Mouse (Mus musculus) midbrain, embryonic 12.5 days (tissue): Measurements from ENCODE around the gene Susd4. TPM values are rescaled to one million over a fixed set of nuclear protein-coding genes. Genes with fewer than 3 reads are reported as not detected.

Experiments
- ATAC-seq: fragments of 200-750 bp; cut with Nextera tagmentation; 2 replicates; pipeline ENCODE4 v1.8.0; 2017; ENCODE audit warnings: low read depth, moderate TSS enrichment, moderate library complexity; ENCODE audit not compliant: low FRiP score
- H3K27ac ChIP-seq: fragments of 300-500 bp; sonication (generic); replicated peaks from 2 replicates; pipeline ENCODE4 v1.5.1; 2016; ENCODE audit warnings: mild to moderate bottlenecking
- H3K27me3 ChIP-seq: fragments of 300-500 bp; sonication (generic); 2 replicates; pipeline ENCODE4 v1.6.1; 2016; ENCODE audit warnings: mild to moderate bottlenecking
- H3K36me3 ChIP-seq: fragments of 300-500 bp; sonication (generic); 2 replicates; pipeline ENCODE4 v1.6.1; 2016
- H3K4me1 ChIP-seq: fragments of 300-500 bp; sonication (generic); 2 replicates; pipeline ENCODE4 v1.6.1; 2016
- H3K4me2 ChIP-seq: fragments of 300-500 bp; sonication (generic); replicated peaks from 2 replicates; pipeline ENCODE4 v1.6.1; 2016; ENCODE audit warnings: mild to moderate bottlenecking, moderate library complexity
- H3K4me3 ChIP-seq: fragments of 300-500 bp; sonication (generic); 2 replicates; pipeline ENCODE4 v1.5.1; 2016; ENCODE audit warnings: mild to moderate bottlenecking
- H3K9ac ChIP-seq: fragments of 300-500 bp; sonication (generic); replicated peaks from 2 replicates; pipeline ENCODE4 v1.6.1; 2016; ENCODE audit warnings: mild to moderate bottlenecking, moderate library complexity
- H3K9me3 ChIP-seq: fragments of 300-500 bp; sonication (generic); 2 replicates; pipeline ENCODE4 v1.6.1; 2016; ENCODE audit warnings: mild to moderate bottlenecking
- WGBS: fragments of 180-500 bp; shearing (Covaris S2); methylation state at CpG from one replicate; pipeline ENCODE4 v1.1.7; 2016; 5-methylcytosine and 5-hydroxymethylcytosine counted together
- polyA plus RNA-seq: library from polyadenylated mRNA; unstranded; fragments of >200 nt; fragmentation: Nextera tagmentation; extraction: Ambion mirVana; gene quantifications from 2 replicates; pipeline ENCODE4 v1.2.1, GENCODE M21; 2016

Susd4 gene
- polyA plus RNA-seq, 1 experiment from 2014 or later = 28.3 TPM

GRCm38 (mm10) chr1:182758783-182759182, 4.9 kb upstream of the Susd4 start:
- H3K27ac ChIP-seq = no peak overlapping the region
- no peaks in the 10 kb centered on the region for H3K36me3 ChIP-seq
- no peak overlapping the region for H3K4me2 ChIP-seq
- H3K27me3 ChIP-seq = peaks cover 16% of the 10 kb centered on the region
- 89% methylated on average over 1 of the region's 1 CpGs for WGBS
- no peak for ATAC-seq
- no peaks in the 10 kb centered on the region for H3K4me1 ChIP-seq
- no peaks in the 10 kb centered on the region for H3K9me3 ChIP-seq
- H3K4me3 ChIP-seq = no peak overlapping the region
- no peak overlapping the region for H3K9ac ChIP-seq

GRCm38 (mm10) chr1:182763191-182763715, 407 bp upstream of the Susd4 start:
- Histone ChIP-seq H3K9ac (no peak overlapping the region; the same call in 1 of the 2 replicates), H3K4me1 (peaks cover 12% of the 10 kb centered on the region; the same call in 1 of the 2 replicates), H3K4me3 (peak overlapping the region; percentile 68), H3K27ac (peak overlapping the region; percentile 87), H3K4me2 (peak overlapping the region; percentile 96), H3K36me3 (no peaks in the 10 kb centered on the region), H3K9me3 (no peaks in the 10 kb centered on the region), H3K27me3 (peaks cover 28% of the 10 kb centered on the region)
- WGBS = 11% methylated on average over 17 of the region's 17 CpGs
- ATAC-seq = no peak

GRCm38 (mm10) chr1:182764541-182765281, 1.1 kb downstream of the Susd4 start:
- 1% methylated on average over 27 of the region's 27 CpGs for WGBS
- peak; percentile 76 for ATAC-seq
- peak overlapping the region; percentile 87 for H3K27ac ChIP-seq

GRCm38 (mm10) chr1:182775576-182775975, 11.9 kb downstream of the Susd4 start:
- no peak overlapping the region for H3K4me2 ChIP-seq
- H3K9ac ChIP-seq = no peak overlapping the region
- H3K4me1 ChIP-seq = 0 out of 2 replicates have a peak, but pooled peaks cover 3% of the 10 kb centered on the region
- no peak overlapping the region for H3K27ac ChIP-seq
- ATAC-seq = no peak
- WGBS = 94% methylated on average over 6 of the region's 7 CpGs
- H3K36me3 ChIP-seq = no peaks in the 10 kb centered on the region
- no peaks in the 10 kb centered on the region for H3K9me3 ChIP-seq
- H3K4me3 ChIP-seq = no peak overlapping the region
- no peaks in the 10 kb centered on the region for H3K27me3 ChIP-seq

More at GRCm38 (mm10) chr1:182764541-182765281, 1.1 kb downstream of the Susd4 start:
- peak overlapping the region; percentile 96 for H3K4me2 ChIP-seq
- peak overlapping the region; percentile 68 for H3K4me3 ChIP-seq
- peaks cover 28% of the 10 kb centered on the region for H3K27me3 ChIP-seq
- no peaks in the 10 kb centered on the region for H3K36me3 ChIP-seq
- no peaks in the 10 kb centered on the region for H3K9me3 ChIP-seq
- H3K9ac ChIP-seq = peak overlapping the region; percentile 76
- peaks cover 12% of the 10 kb centered on the region; the same call in 1 of the 2 replicates for H3K4me1 ChIP-seq

- H3K9me3 ChIP-seq = no peaks in the 10 kb centered on the region
- H3K36me3 ChIP-seq = no peaks in the 10 kb centered on the region
- H3K4me3 ChIP-seq = no peak overlapping the region
- H3K4me2 ChIP-seq = no peak overlapping the region
- no peak overlapping the region for H3K9ac ChIP-seq
- H3K27ac ChIP-seq = no peak overlapping the region
- ATAC-seq = no peak
- 72% methylated on average over 10 of the region's 10 CpGs for WGBS
- H3K4me1 ChIP-seq = 0 out of 2 replicates have a peak, but pooled peaks cover 3% of the 10 kb centered on the region
- H3K27me3 ChIP-seq = no peaks in the 10 kb centered on the region
Observed at GRCm38 (mm10) chr1:182776749-182777410, 13.2 kb downstream of the Susd4 start.

- Histone ChIP-seq H3K4me3 (no peak overlapping the region), H3K4me1 (0 out of 2 replicates have a peak, but pooled peaks cover 3% of the 10 kb centered on the region), H3K9ac (no peak overlapping the region), H3K27me3 (no peaks in the 10 kb centered on the region), H3K9me3 (no peaks in the 10 kb centered on the region), H3K36me3 (no peaks in the 10 kb centered on the region), H3K4me2 (no peak overlapping the region), H3K27ac (no peak overlapping the region)
- no peak for ATAC-seq
- WGBS = 80% methylated on average over 13 of the region's 13 CpGs
Observed at GRCm38 (mm10) chr1:182778225-182778624, 14.6 kb downstream of the Susd4 start.

- Histone ChIP-seq H3K4me3 (no peak overlapping the region), H3K27me3 (no peaks in the 10 kb centered on the region), H3K36me3 (no peaks in the 10 kb centered on the region), H3K4me2 (no peak overlapping the region), H3K4me1 (0 out of 2 replicates have a peak, but pooled peaks cover 3% of the 10 kb centered on the region), H3K9me3 (no peaks in the 10 kb centered on the region), H3K9ac (no peak overlapping the region), H3K27ac (no peak overlapping the region)
- no peak for ATAC-seq
- WGBS = 92% methylated on average over 6 of the region's 6 CpGs
Observed at GRCm38 (mm10) chr1:182779024-182779520, 15.4 kb downstream of the Susd4 start.

GRCm38 (mm10) chr1:182783774-182784173, 20.1 kb downstream of the Susd4 start:
- Histone ChIP-seq H3K4me3 (no peak overlapping the region), H3K9me3 (no peaks in the 10 kb centered on the region), H3K9ac (no peak overlapping the region), H3K27me3 (no peaks in the 10 kb centered on the region), H3K27ac (no peak overlapping the region), H3K4me1 (no peaks in the 10 kb centered on the region), H3K36me3 (no peaks in the 10 kb centered on the region), H3K4me2 (no peak overlapping the region)
- WGBS = 96% methylated on average over 7 of the region's 7 CpGs
- ATAC-seq = no peak

GRCm38 (mm10) chr1:182784784-182785183, 21.1 kb downstream of the Susd4 start:
- no peaks in the 10 kb centered on the region for H3K27me3 ChIP-seq
- 95% methylated on average over 3 of the region's 3 CpGs for WGBS
- no peak for ATAC-seq
- H3K4me2 ChIP-seq = no peak overlapping the region
- no peak overlapping the region for H3K9ac ChIP-seq
- no peak overlapping the region for H3K27ac ChIP-seq
- no peaks in the 10 kb centered on the region for H3K36me3 ChIP-seq
- H3K4me1 ChIP-seq = no peaks in the 10 kb centered on the region
- no peaks in the 10 kb centered on the region for H3K9me3 ChIP-seq
- no peak overlapping the region for H3K4me3 ChIP-seq

- Histone ChIP-seq H3K4me2 (no peak overlapping the region), H3K4me1 (no peaks in the 10 kb centered on the region; the same call in 1 of the 2 replicates), H3K27ac (no peak overlapping the region), H3K27me3 (no peaks in the 10 kb centered on the region), H3K4me3 (no peak overlapping the region), H3K9me3 (no peaks in the 10 kb centered on the region), H3K9ac (no peak overlapping the region), H3K36me3 (no peaks in the 10 kb centered on the region)
- no peak for ATAC-seq
- 90% methylated on average over 5 of the region's 5 CpGs for WGBS
Observed at GRCm38 (mm10) chr1:182785504-182785903, 21.8 kb downstream of the Susd4 start.

- WGBS = 52% methylated on average over 7 of the region's 7 CpGs
Observed at GRCm38 (mm10) chr1:182787030-182787429, 23.4 kb downstream of the Susd4 start.

GRCm38 (mm10) chr1:182788896-182789295, 25.2 kb downstream of the Susd4 start:
- WGBS = 53% methylated on average over 6 of the region's 6 CpGs

More at GRCm38 (mm10) chr1:182787030-182787429, 23.4 kb downstream of the Susd4 start:
- Histone ChIP-seq H3K9me3 (no peaks in the 10 kb centered on the region), H3K27me3 (no peaks in the 10 kb centered on the region), H3K4me1 (peaks cover under 1% of the 10 kb centered on the region), H3K4me2 (no peak overlapping the region), H3K9ac (no peak overlapping the region), H3K36me3 (no peaks in the 10 kb centered on the region), H3K27ac (no peak overlapping the region), H3K4me3 (no peak overlapping the region)
- no peak for ATAC-seq

More at GRCm38 (mm10) chr1:182788896-182789295, 25.2 kb downstream of the Susd4 start:
- H3K9ac ChIP-seq = no peak overlapping the region
- no peaks in the 10 kb centered on the region for H3K27me3 ChIP-seq
- H3K36me3 ChIP-seq = no peaks in the 10 kb centered on the region
- peaks cover 9% of the 10 kb centered on the region for H3K4me1 ChIP-seq
- no peak overlapping the region for H3K27ac ChIP-seq
- no peak for ATAC-seq
- H3K4me3 ChIP-seq = no peak overlapping the region
- H3K4me2 ChIP-seq = no peak overlapping the region
- no peaks in the 10 kb centered on the region for H3K9me3 ChIP-seq
